Mouse (Mus musculus) lung, adult 2 months (tissue): ENCODE results near the gene Arid5b.

Experiments
- CTCF ChIP-seq: fragments of 200-500 bp; IDR thresholded peaks from 2 replicates; pipeline ENCODE4 v1.5.1; 2011; ENCODE audit warnings: mild to moderate bottlenecking, low read length, control low read depth; ENCODE audit not compliant: insufficient read depth
- POLR2A ChIP-seq: fragments of 200-500 bp; IDR thresholded peaks from 2 replicates; pipeline ENCODE4 v1.6.1; 2011; ENCODE audit warnings: low read depth, mild to moderate bottlenecking, control low read depth, low read length, borderline replicate concordance; ENCODE audit errors: extremely low read depth

GRCm38 (mm10) chr10:68145286-68145950 lies 133.1 kb downstream of the Arid5b start:
- no peak for TF ChIP-seq POLR2A
- TF ChIP-seq CTCF = no peak
